Mouse (Mus musculus): ENCODE results near the gene Olfr172. TPM values are rescaled to one million over a fixed set of nuclear protein-coding genes. Genes with fewer than 3 reads are reported as not detected.

Gene Olfr172
- polyA plus RNA-seq, 1 experiment from 2014 or later, result not detected

DNA sequence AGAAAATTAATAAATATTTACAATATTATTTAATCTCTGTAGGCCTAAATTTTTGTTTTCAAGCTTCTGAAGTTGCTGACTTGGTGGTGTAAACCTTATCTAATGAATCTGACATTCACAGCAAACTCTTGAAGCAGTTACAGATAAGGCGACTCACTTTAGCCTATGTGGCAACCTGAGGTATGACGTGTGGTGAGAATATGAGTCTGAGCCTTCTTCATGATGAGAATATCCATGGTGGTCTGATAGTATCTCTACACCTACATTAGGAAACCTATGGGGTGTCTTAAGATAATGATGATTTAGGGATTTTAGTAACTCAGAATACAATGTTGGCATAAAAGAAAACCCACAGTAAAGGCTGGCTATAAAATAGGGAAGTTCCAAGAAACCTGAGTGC is 40.7 kb downstream of the Olfr172 start:
- WGBS (ENCODE audit: insufficient replicate concordance), result 34% methylated on average over 2 of the region's 2 CpGs
- no peak overlapping the region for H3K27ac ChIP-seq (replicated peaks)
- H3K4me1 ChIP-seq (replicated peaks), result no peaks in the 10 kb centered on the region
- H3K4me3 ChIP-seq (replicated peaks), result no peak overlapping the region
- H3K27me3 ChIP-seq, result peaks cover 5% of the 10 kb centered on the region; the same call in 1 of the 2 replicates
- no peak overlapping the region for H3K9ac ChIP-seq
- no peaks in the 10 kb centered on the region for H3K9me3 ChIP-seq (replicated peaks)
- no peaks in the 10 kb centered on the region for H3K36me3 ChIP-seq (replicated peaks)
- ATAC-seq (ENCODE audit: insufficient read depth), result no peak
- H3K4me2 ChIP-seq, result no peak overlapping the region

DNA sequence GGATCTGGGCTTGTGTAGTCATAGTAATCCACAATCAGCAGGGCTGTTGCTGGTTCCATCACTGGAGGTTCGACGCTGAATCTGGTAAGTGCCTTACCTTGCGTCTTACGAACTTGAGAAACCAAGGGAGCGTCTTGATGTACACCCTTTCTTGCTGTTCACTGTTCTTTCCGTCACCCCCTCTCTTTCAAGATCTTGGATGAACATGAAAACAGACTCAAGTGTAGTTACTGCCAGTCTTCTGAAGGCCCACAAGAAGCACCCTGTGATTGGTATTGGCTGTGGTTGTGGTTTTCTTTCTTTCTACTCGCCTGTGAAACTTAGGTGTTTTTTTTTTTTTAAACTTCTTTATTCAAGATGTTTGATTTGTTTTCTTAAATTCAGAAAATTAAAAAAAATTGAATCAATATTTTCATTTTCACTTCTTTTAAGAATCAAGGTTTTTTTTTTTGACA is 44.3 kb downstream of the Olfr172 start, which contains the start of gene Gpr15:
Gene Gpr15 (minus strand): TSS at position 405 of the 455 bp plus-strand sequence.
- Histone ChIP-seq H3K27me3 (peaks cover 5% of the 10 kb centered on the region; the same call in 1 of the 2 replicates), H3K27ac (replicated peaks) (no peak within 1 kb of the TSS), H3K4me3 (replicated peaks) (no peak within 1 kb of the TSS), H3K4me1 (replicated peaks) (no peaks in the 10 kb centered on the region), H3K9ac (no peak within 1 kb of the TSS), H3K4me2 (no peak within 1 kb of the TSS), H3K9me3 (replicated peaks) (no peaks in the 10 kb centered on the region), H3K36me3 (replicated peaks) (no peaks in the 10 kb centered on the region)
- no peak for ATAC-seq (ENCODE audit: insufficient read depth)
- WGBS (ENCODE audit: insufficient replicate concordance), result 80% methylated on average over 7 of the region's 7 CpGs

DNA sequence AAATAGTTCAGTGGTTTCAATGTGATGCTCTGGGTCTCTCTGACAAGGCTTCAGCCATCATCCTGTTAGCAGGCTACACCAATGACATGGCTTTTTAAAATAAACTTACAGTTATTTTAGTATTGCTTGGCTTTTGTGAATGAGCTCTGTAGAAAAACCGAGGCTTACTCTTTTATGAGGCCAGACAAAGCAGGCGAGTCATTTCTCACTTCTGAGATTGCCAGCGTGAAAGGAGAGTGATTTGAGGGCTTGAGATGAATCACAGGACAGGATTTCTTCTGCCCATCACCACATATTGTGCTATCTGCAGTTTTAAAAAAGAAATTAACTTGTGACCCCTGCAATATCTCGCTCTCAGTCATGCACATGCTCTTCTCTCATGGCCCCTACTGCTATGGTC is 48.0 kb downstream of the Olfr172 start:
- Histone ChIP-seq H3K4me2 (no peak overlapping the region), H3K9ac (no peak overlapping the region), H3K27ac (replicated peaks) (no peak overlapping the region), H3K9me3 (replicated peaks) (no peaks in the 10 kb centered on the region), H3K4me1 (replicated peaks) (no peaks in the 10 kb centered on the region), H3K36me3 (replicated peaks) (no peaks in the 10 kb centered on the region), H3K27me3 (no peaks in the 10 kb centered on the region; the same call in 1 of the 2 replicates), H3K4me3 (replicated peaks) (no peak overlapping the region)
- WGBS (ENCODE audit: insufficient replicate concordance), result 57% methylated on average over 4 of the region's 4 CpGs
- ATAC-seq (ENCODE audit: insufficient read depth), result no peak

DNA sequence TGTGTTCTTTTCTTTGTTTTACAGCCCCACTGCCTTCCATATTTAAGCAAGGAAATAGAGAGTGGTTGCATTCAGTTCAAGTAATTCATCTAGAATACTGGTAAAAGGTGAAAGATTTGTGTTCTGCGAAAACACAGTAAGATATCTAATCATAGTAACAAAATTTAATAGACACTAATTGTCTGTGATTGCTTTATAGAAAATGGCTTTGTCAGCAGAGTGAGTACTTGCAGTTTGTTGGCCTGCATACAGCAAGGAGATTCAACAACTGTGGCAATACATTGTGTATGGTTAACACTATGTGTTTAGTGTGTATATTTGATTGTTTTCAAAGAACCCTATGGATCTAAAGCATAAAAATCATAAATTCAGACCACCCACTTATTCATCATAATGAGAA is 49.8 kb downstream of the Olfr172 start:
- H3K4me3 ChIP-seq (replicated peaks), result no peak overlapping the region
- H3K9me3 ChIP-seq (replicated peaks), result no peaks in the 10 kb centered on the region
- H3K36me3 ChIP-seq (replicated peaks), result no peaks in the 10 kb centered on the region
- H3K4me1 ChIP-seq (replicated peaks), result no peaks in the 10 kb centered on the region
- ATAC-seq (ENCODE audit: insufficient read depth), result no peak
- no peaks in the 10 kb centered on the region; the same call in 1 of the 2 replicates for H3K27me3 ChIP-seq
- H3K4me2 ChIP-seq, result no peak overlapping the region
- H3K27ac ChIP-seq (replicated peaks), result no peak overlapping the region
- 61% methylated on average over 1 of the region's 1 CpGs for WGBS (ENCODE audit: insufficient replicate concordance)
- H3K9ac ChIP-seq, result no peak overlapping the region

DNA sequence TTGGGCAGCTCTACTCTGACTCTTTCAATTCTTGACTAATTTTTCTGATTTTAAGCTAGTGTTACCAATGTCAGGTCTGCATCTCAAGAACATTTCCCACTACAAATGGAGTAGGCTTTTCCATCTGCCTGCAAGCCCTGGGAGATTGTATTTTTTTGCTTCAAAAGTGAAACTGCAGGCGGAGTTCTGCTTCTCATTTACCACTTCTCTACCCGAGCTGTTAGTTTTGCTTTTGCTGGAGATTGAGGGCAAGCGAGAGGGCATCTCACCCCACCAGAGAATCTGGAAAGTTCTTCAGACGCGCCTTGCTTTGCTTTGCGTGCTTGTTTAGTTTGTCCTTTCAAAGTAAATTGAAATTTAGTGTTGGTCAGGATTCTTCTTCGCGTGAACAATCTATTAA is 50.8 kb downstream of the Olfr172 start:
- WGBS (ENCODE audit: insufficient replicate concordance), result 50% methylated on average over 8 of the region's 8 CpGs
- Histone ChIP-seq H3K27me3 (no peaks in the 10 kb centered on the region), H3K4me2 (no peak overlapping the region), H3K9me3 (replicated peaks) (no peaks in the 10 kb centered on the region), H3K9ac (no peak overlapping the region), H3K4me1 (replicated peaks) (no peaks in the 10 kb centered on the region), H3K4me3 (replicated peaks) (no peak overlapping the region), H3K27ac (replicated peaks) (no peak overlapping the region), H3K36me3 (replicated peaks) (no peaks in the 10 kb centered on the region)
- ATAC-seq (ENCODE audit: insufficient read depth), result no peak

Small RNA genes lying within 50 kb of the gene (microRNA-seq; reads per million reads assigned to microRNA genes)
- not detected for gene Gm27564

Other genes with a start within 250 kb of the Olfr172 start
- 25.7 and 26.7 TPM in 2 replicates for gene St3gal6, start 238.9 kb downstream of the Olfr172 start, polyA plus RNA-seq (2015; fragmentation: Nextera tagmentation; extraction: Ambion mirVana)
- gene Gm813, start 146.2 kb downstream of the Olfr172 start, polyA plus RNA-seq (2015; fragmentation: Nextera tagmentation; extraction: Ambion mirVana), result not detected in 2 replicates
- not detected in 2 replicates for gene E330017A01Rik, start 124.4 kb downstream of the Olfr172 start, polyA plus RNA-seq (2015; fragmentation: Nextera tagmentation; extraction: Ambion mirVana)
- gene Cpox, start 92.9 kb downstream of the Olfr172 start, polyA plus RNA-seq (2015; fragmentation: Nextera tagmentation; extraction: Ambion mirVana), result 496 and 576 TPM in 2 replicates
- gene Gpr15, start 44.1 kb downstream of the Olfr172 start, polyA plus RNA-seq (2015; fragmentation: Nextera tagmentation; extraction: Ambion mirVana), result 0.05 and 0.12 TPM in 2 replicates
- 24.6 and 25.4 TPM in 2 replicates for gene Cldnd1, start 35.3 kb downstream of the Olfr172 start, polyA plus RNA-seq (2015; fragmentation: Nextera tagmentation; extraction: Ambion mirVana)
- not detected in 2 replicates for gene Olfr173, start 37.1 kb upstream of the Olfr172 start, polyA plus RNA-seq (2015; fragmentation: Nextera tagmentation; extraction: Ambion mirVana)
- not detected in 2 replicates for gene Olfr175-ps1, start 63.6 kb upstream of the Olfr172 start, polyA plus RNA-seq (2015; fragmentation: Nextera tagmentation; extraction: Ambion mirVana)
- gene Olfr177, start 111.6 kb upstream of the Olfr172 start, polyA plus RNA-seq (2015; fragmentation: Nextera tagmentation; extraction: Ambion mirVana), result not detected in 2 replicates
- gene Olfr178, start 128.9 kb upstream of the Olfr172 start, polyA plus RNA-seq (2015; fragmentation: Nextera tagmentation; extraction: Ambion mirVana), result not detected in 2 replicates
- gene Olfr181, start 165.6 kb upstream of the Olfr172 start, polyA plus RNA-seq (2015; fragmentation: Nextera tagmentation; extraction: Ambion mirVana), result not detected in 2 replicates
- not detected in 2 replicates for gene Olfr180, start 166.2 kb upstream of the Olfr172 start, polyA plus RNA-seq (2015; fragmentation: Nextera tagmentation; extraction: Ambion mirVana)
- not detected in 2 replicates for gene Olfr183, start 232.2 kb upstream of the Olfr172 start, polyA plus RNA-seq (2015; fragmentation: Nextera tagmentation; extraction: Ambion mirVana)

Data from liver, embryonic 15.5 days (tissue).